Mouse (Mus musculus): Measurements from ENCODE around the gene Iqcc.

Iqcc gene

GRCm38 (mm10) chr4:129578466-129578865, 40.4 kb downstream of the Iqcc start, which contains the start of gene Fam167b:
Gene Fam167b (minus strand): TSS chr4:129578549.
- no peak for DNase-seq (ENCODE audit: low spot score)

GRCm38 (mm10) chr4:129577688-129578087, 41.2 kb downstream of the Iqcc start:
- no peak for DNase-seq (ENCODE audit: low spot score)

DNA sequence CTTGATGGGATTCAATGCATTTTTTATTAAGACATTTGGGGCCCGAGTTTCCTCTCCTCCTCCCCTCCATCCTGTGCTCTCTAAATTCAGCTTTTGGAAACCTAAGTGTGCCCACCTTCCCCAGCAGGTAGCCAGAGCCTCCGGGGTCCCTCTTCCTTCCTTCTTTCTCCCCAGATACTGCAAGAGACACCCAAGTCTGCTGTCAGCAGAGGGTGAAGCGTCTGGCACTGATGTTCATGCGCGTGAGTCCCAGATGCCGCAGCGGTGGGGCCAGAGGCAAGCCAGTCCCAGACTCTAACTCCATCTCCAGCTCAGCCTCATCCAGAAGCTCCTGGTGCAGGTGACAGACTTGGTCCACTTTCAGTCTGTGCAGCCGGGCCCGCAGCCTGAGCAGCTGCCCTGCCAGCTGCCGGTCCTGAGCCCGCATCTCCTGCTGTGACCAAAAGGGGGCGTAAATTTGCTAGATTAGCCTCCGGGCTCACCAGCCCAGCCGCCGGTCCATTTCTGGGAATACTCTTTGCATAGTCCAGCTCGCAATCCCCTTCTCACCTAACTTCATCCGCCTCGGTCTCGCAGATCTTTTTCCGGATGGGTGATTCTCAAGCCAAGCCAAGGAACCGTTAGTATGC, 41.9 kb downstream of the Iqcc start:
- peak; percentile 72 for DNase-seq (ENCODE audit: low spot score)

DNA sequence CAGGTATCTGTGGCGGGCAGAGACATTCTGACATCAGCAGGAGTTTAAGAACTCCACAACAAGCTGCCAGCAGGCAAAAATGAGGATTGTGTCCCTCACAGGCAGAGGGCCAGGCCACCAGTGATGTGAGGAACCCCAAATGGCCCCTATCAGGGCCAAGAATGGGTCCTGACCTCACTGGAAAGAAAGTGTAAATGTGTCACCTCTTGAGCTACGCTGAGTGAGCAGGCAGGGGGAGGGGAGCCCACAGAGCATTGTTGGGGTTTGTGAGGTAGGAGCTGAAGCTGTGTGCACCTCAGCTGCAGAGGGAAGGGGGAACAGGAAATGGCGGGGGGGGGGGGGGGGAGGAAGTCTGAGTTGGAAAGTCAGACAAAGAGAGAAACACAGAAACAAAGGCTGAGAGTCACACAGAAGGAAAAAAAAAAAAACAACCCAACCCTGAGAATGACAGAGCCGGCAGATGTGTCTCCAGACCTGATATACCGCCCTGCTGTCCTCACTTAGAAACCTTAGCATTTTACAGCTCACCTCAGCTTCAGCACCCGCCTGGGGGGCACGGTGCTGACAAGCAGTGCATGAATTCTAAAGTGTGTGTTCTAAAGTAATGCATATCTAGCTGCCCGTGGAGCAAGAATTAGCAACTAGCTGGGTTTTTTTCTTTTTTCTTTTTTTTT, 43.6 kb downstream of the Iqcc start:
- DNase-seq (ENCODE audit: low spot score): no peak

GRCm38 (mm10) chr4:129573430-129573829, 45.5 kb downstream of the Iqcc start, which contains the start of gene Lck:
Gene Lck (minus strand): TSS chr4:129573641.
- no peak for DNase-seq (ENCODE audit: low spot score)

- no peak for DNase-seq (ENCODE audit: low spot score)
Measured at GRCm38 (mm10) chr4:129573093-129573370, 45.9 kb downstream of the Iqcc start.

- no peak for DNase-seq (ENCODE audit: low spot score)
Measured at GRCm38 (mm10) chr4:129572236-129573092, 46.4 kb downstream of the Iqcc start.

DNA sequence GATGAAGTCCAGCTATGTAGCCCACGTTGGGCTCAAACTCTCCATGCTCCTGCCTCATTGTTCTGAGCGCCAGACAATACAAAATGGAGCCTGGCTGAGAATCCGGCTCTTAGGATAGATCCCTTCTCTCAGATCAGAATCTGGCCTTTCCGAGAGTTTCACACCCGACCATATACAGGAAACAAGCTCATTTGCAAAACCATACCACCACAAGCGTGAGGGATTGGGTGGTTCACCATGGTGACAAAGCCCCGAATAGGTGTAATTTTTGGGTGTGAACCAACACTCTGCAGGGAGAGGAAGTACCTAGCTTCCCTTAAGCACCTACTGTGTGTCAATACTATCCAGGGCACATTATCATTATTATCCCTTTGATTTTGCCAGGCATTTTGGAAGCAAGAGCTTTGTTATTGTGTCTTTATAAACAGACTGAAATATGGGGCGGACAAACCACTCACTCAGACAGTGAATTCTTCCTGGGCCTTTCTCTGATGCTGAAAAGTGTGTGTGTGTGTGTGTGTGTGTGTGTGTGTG, 47.3 kb downstream of the Iqcc start:
- DNase-seq (ENCODE audit: low spot score): no peak

DNA sequence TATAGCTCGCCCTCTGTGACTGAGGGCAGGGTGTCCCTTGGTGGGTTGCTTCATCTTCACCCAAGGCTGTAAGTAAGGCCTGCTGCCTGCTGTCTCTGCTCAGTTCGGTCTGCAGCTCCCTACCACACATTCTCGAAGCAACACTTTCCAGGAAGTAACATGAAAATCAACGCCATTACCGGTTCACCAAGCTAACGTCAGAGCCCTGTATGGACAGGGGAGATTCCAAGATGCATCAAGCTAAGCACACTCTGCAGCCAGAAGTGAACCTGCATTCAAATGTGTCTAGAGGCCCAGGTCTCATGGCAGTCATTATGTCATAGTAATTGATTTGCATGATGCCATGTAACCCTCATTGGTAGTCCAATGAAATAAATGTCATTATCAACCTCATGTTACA, 48.9 kb downstream of the Iqcc start:
- no peak for DNase-seq (ENCODE audit: low spot score)

- no peak for DNase-seq (ENCODE audit: low spot score)
Measured at GRCm38 (mm10) chr4:129568366-129568765, 50.5 kb downstream of the Iqcc start.

GRCm38 (mm10) chr4:129565139-129565538, 53.8 kb downstream of the Iqcc start:
- DNase-seq (ENCODE audit: low spot score): no peak
